Mouse (Mus musculus) liver, embryonic 11.5 days (tissue): ENCODE data around the gene Zfp1. TPM values are rescaled to one million over a fixed set of nuclear protein-coding genes. Genes with fewer than 3 reads are reported as not detected.
A peak's percentile ranks its signal among the peaks of the same experiment; 100 is the strongest.

Experiments
- ATAC-seq: fragments of 200-750 bp; cut with Nextera tagmentation; replicated peaks from 2 replicates; pipeline ENCODE4 v1.8.0; 2017; ENCODE audit warnings: moderate number of reproducible peaks, mild to moderate bottlenecking, moderate TSS enrichment, moderate library complexity; ENCODE audit not compliant: low FRiP score
- DNase-seq: peaks from one replicate; pipeline ENCODE4 v3.0.0-alpha.2; 2017; ENCODE audit warnings: low spot score
- H3K27ac ChIP-seq: fragments of 300-500 bp; sonication (generic); 2 replicates; pipeline ENCODE4 v1.5.1; 2014; ENCODE audit warnings: mild to moderate bottlenecking, low read depth, low read length, control low read depth
- H3K27me3 ChIP-seq: fragments of 300-500 bp; sonication (generic); replicated peaks from 2 replicates; pipeline ENCODE4 v1.6.1; 2014; ENCODE audit warnings: low read length, mixed read lengths; ENCODE audit not compliant: control insufficient read depth, insufficient read depth
- H3K36me3 ChIP-seq: fragments of 300-500 bp; sonication (generic); 2 replicates; pipeline ENCODE4 v1.6.1; 2014; ENCODE audit warnings: mild to moderate bottlenecking, low read length, moderate library complexity, mixed read lengths; ENCODE audit not compliant: control insufficient read depth, insufficient read depth
- H3K4me1 ChIP-seq: fragments of 300-500 bp; sonication (generic); replicated peaks from 2 replicates; pipeline ENCODE4 v1.6.1; 2014; ENCODE audit warnings: low read length, mixed read lengths; ENCODE audit not compliant: control insufficient read depth, insufficient read depth
- H3K4me2 ChIP-seq: fragments of 300-500 bp; sonication (generic); 2 replicates; pipeline ENCODE4 v1.6.1; 2014; ENCODE audit warnings: mild to moderate bottlenecking, control low read depth, moderate library complexity
- H3K4me3 ChIP-seq: fragments of 300-500 bp; sonication (generic); 2 replicates; pipeline ENCODE4 v1.5.1; 2014; ENCODE audit warnings: low read depth, low read length, control low read depth
- H3K9ac ChIP-seq: fragments of 300-500 bp; sonication (generic); 2 replicates; pipeline ENCODE4 v1.6.1; 2014; ENCODE audit warnings: low read depth, low read length, control low read depth
- H3K9me3 ChIP-seq: fragments of 300-500 bp; sonication (generic); 2 replicates; pipeline ENCODE4 v1.6.1; 2016; ENCODE audit warnings: low read length, inconsistent platforms, mixed read lengths; ENCODE audit not compliant: control insufficient read depth
- WGBS: fragments of 180-500 bp; shearing (Covaris S2); extraction: QIAGEN DNeasy Blood & Tissue Kit; methylation state at CpG from one replicate; pipeline ENCODE4 v1.1.7; 2014; 5-methylcytosine and 5-hydroxymethylcytosine counted together
- polyA plus RNA-seq: library from polyadenylated mRNA; unstranded; fragments of >200 nt; fragmentation: Nextera tagmentation; extraction: Ambion mirVana; gene quantifications from 2 replicates; pipeline ENCODE4 v1.2.1, GENCODE M21; 2014

Gene Zfp1
- polyA plus RNA-seq: 14.2 and 15.6 TPM in 2 replicates

DNA sequence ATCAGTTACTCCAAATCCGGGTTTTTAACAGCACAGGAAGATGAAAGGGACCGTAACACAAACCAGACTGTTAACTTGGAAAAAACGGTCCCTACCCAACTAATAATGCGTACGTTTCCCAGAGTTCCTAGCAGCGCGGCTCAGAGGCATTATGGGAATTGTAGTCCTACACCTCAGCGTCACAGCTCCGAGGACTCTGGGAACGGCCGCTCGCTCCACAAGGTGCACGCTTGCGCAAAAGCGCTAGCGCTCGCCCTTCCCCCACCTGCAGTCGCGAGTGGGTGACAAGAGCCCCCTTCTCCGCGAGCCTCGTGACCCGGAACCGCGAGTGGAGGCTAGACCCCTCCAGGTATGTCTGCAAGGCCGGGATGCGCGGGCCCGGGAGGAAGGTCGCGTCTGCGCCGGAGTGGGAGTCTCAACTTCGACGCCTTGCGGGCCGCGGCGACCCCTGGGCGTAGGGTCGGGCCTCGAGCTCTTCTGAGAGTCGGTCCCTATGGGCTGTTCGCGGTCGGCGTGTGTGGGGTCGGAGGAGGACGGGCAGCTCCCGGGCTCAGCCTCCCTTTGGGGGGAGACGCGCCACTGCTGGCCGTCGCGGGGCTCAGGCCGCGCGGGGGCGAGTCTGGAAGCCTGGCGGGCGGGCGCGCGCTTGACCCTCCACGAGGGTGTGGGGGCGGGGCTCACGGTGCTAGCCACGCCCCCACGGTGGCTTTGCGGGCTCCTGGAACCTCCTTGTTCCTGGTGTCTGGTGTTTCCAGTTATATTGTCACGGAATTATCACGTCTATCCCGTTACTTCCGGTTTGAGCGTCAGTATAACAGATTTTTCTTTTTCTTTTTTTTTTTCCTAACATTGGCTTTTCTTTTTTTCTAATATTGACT lies at the start of gene Zfp1:
Gene Zfp1 (plus strand): TSS at position 138 of the 878 bp plus-strand sequence.
- peak; percentile 92 for ATAC-seq
- Histone ChIP-seq H3K9ac (peak within 1 kb of the TSS; percentile 92), H3K27me3 (no peaks in the 10 kb centered on the region), H3K4me2 (peak within 1 kb of the TSS; percentile 68), H3K4me3 (peak within 1 kb of the TSS; percentile 79), H3K36me3 (no peaks in the 10 kb centered on the region), H3K27ac (peak within 1 kb of the TSS; percentile 98), H3K9me3 (no peaks in the 10 kb centered on the region), H3K4me1 (peaks cover 26% of the 10 kb centered on the region)
- DNase-seq: peak; percentile 89
- WGBS: under 1% methylated on average over 75 of the region's 75 CpGs

DNA sequence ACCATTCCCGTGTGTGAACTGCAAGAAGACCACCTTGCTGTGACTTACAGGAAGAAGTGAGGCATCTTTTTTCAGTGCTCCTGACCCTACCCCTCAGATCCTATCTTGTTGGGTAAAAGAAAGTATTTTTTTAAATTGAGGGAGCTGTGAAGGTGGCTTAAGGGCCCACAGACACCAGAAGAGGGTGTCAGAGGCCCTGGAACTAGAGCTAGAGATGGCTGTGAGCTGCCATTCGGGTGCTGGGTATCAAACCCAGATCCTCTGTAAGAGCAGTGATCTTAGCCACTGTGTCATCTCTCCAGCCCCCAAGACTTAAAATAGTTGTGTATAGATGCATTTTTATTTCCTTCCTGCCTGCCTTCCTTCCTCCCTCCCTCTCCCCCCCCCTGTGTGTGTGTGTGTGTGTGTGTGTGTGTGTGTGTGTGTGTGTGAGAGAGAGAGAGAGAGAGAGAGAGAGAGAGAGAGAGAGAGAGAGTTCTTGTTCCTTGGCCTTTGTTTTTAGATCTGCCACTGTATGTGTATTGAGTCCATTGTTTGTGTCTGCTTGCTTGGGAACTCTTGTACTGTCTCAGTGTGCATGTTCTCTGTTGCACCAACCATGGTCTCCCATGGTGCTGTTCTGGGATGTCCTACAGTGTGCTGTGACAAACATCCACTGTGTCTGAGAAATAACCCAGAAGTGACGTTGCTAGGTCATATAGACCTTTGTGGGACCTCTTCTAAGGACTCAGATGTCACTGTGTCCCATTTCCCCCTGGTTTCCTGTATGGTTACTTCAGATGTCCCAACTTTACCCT lies 49.0 kb upstream of the Zfp1 start:
- DNase-seq (no peak), ATAC-seq (no peak)
- no peaks in the 10 kb centered on the region for H3K27me3 ChIP-seq
- H3K9me3 ChIP-seq: no peaks in the 10 kb centered on the region
- H3K36me3 ChIP-seq: no peaks in the 10 kb centered on the region
- WGBS: 60% methylated on average over 3 of the region's 3 CpGs
- no peak overlapping the region for H3K9ac ChIP-seq
- peaks cover 57% of the 10 kb centered on the region for H3K4me1 ChIP-seq
- no peak overlapping the region for H3K4me3 ChIP-seq
- H3K4me2 ChIP-seq: no peak overlapping the region
- H3K27ac ChIP-seq: no peak overlapping the region

DNA sequence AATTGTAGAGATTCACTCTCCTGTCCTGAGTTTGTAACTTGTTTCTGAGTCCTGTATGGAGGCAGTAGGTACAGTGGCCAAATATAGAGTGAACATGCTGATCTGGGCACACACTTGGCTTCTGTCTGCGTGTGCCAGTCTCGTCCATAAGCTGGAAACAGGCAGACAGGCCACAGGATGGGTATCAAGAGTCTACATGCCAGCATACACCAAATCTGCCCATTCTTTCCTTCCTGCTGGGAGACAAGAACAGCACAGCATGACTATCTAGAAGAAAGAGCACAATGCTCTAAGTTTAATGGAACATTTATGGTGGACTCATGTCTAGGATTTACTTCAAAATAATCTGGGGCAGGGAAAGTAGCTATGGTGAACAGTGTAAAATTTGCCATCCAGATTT lies 48.2 kb upstream of the Zfp1 start:
- Histone ChIP-seq H3K4me2 (peak overlapping the region; percentile 67), H3K27me3 (no peaks in the 10 kb centered on the region), H3K36me3 (no peaks in the 10 kb centered on the region), H3K4me1 (peaks cover 61% of the 10 kb centered on the region), H3K9ac (no peak overlapping the region), H3K4me3 (no peak overlapping the region), H3K27ac (peak overlapping the region; percentile 46; the same call in 1 of the 2 replicates), H3K9me3 (no peaks in the 10 kb centered on the region)
- DNase-seq (no peak), ATAC-seq (no peak)
- WGBS: 80% methylated on average over 2 of the region's 2 CpGs

DNA sequence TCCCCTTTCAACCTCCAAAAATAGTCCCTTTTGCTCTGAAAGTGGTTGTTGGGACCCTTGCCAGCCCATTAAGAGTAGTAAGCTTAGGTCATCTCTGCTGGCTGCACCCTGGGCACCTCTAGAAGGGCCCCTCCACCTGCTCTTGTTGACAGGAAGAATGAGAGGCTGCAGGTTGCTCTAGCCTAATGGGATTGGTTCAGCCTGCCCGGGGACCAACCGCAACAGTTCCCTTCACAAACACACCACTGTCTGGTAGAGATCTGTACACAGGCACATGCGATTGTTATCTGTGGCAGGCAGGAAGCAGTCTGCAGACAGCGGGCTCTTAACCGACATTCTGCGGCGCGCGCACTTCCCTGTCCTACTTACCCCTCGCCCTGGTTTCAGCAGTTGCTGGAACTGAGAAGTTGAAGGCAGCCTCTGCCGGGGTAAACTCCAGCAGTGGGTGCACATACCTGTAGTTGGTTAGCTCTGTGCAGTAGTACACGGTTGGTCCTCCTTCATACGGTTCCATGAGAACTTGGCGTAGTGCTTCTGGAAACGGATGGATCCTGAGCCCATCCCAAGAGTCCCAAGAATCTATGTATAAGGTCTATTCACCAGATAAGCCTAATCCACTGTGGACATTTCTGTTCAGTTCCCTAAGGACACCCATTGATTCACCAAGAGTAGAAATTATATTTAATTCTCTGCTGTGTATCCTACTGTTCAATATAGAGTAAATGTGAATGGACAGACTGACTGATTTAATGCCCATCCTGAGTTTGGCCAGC lies 47.3 kb upstream of the Zfp1 start:
- Histone ChIP-seq H3K4me1 (peaks cover 61% of the 10 kb centered on the region), H3K4me2 (peak overlapping the region; percentile 67), H3K36me3 (no peaks in the 10 kb centered on the region), H3K9ac (peak overlapping the region; percentile 38; the same call in 1 of the 2 replicates), H3K9me3 (no peaks in the 10 kb centered on the region), H3K27ac (peak overlapping the region; percentile 76), H3K4me3 (peak overlapping the region; percentile 30), H3K27me3 (no peaks in the 10 kb centered on the region)
- peak; percentile 57 for DNase-seq
- 35% methylated on average over 15 of the region's 15 CpGs for WGBS
- ATAC-seq: peak; percentile 94

DNA sequence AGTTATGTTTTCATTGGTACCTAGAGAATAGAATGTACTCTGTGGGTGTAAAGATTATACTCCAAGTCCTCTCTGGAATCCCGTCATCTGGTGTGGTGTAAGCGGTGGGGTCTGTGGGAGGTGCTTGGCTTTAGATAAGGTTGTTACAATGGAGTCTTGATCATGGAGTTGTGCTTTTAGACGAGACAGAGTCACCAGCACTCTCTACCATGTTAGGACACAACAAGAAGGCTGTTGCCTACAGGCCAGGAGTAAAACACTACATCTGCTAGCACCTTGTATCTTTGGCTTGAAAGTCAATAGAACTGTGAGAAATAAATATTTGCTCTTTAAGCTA lies 46.7 kb upstream of the Zfp1 start:
- Histone ChIP-seq H3K4me2 (peak overlapping the region; percentile 67), H3K27ac (peak overlapping the region; percentile 76), H3K9me3 (no peaks in the 10 kb centered on the region), H3K4me3 (peak overlapping the region; percentile 30; the same call in 1 of the 2 replicates), H3K4me1 (peaks cover 61% of the 10 kb centered on the region), H3K36me3 (no peaks in the 10 kb centered on the region), H3K27me3 (no peaks in the 10 kb centered on the region), H3K9ac (no peak overlapping the region)
- DNase-seq (no peak), ATAC-seq (0 out of 2 replicates have a peak, but pooled peaks have one; percentile 35)
- WGBS: 9% methylated on average over 3 of the region's 3 CpGs

DNA sequence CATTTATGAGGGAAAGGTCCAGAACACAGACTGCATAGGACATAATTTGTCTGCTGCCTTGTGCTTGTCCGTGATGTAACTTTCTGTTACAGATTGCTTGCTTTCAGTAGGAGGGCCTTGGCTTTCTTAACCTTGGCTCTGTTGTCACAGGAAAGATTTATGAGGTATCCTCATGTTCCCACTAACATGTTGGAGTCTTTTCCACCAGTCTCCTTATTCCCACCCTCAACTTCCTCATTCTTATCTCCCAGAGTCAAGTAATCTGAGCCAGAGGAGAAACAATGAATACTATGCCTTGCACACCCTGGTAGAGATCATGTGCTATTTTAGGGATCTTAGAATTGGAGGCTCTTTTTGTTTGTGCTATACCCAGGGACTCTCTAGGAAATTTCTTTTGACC lies 45.9 kb upstream of the Zfp1 start:
- Histone ChIP-seq H3K4me2 (peak overlapping the region; percentile 1; the same call in 1 of the 2 replicates), H3K9me3 (no peaks in the 10 kb centered on the region), H3K4me3 (no peak overlapping the region), H3K36me3 (no peaks in the 10 kb centered on the region), H3K27ac (peak overlapping the region; percentile 28; the same call in 1 of the 2 replicates), H3K4me1 (peaks cover 56% of the 10 kb centered on the region), H3K9ac (no peak overlapping the region), H3K27me3 (no peaks in the 10 kb centered on the region)
- ATAC-seq (no peak), DNase-seq (no peak)
- WGBS: 41% methylated on average over 1 of the region's 1 CpGs

DNA sequence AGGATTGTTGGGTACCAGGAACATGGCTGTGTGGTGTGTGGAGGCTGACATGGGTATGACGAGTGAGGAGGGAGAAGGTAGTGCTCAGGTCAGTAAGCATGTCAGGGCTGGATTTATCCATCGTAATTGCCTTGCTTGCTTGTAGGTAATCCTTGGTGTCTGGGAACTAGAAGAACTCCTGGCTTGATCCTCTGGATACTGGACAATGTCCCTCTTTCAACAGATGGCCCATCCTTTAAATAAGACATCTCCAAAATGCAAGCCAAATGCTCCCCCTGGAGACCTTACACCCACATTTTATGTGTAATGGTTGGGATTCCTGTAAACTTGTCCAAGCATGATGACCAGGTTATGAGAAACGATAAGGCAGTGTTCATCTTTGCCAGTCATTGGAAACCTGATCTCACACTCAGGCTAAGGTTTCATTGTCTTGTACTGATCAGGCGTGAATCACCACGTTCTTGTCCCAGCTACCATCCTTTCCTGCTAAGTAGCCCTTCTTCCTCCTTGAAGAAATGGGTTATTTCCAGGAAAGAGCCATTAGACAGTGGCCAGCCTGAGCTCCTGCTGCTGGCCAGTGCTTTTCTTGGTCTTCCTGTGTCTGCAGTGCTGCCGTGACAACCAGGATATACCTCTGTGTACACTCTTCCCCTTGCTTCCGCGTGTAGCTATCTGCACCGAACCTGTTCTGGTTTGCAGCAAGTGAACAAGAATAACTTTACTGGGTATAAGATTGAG lies 43.3 kb upstream of the Zfp1 start:
- Histone ChIP-seq H3K4me2 (no peak overlapping the region), H3K27ac (no peak overlapping the region), H3K4me3 (no peak overlapping the region), H3K4me1 (peaks cover 34% of the 10 kb centered on the region), H3K36me3 (no peaks in the 10 kb centered on the region), H3K9me3 (no peaks in the 10 kb centered on the region), H3K27me3 (no peaks in the 10 kb centered on the region), H3K9ac (no peak overlapping the region)
- WGBS: 60% methylated on average over 9 of the region's 9 CpGs
- DNase-seq (no peak), ATAC-seq (no peak)

DNA sequence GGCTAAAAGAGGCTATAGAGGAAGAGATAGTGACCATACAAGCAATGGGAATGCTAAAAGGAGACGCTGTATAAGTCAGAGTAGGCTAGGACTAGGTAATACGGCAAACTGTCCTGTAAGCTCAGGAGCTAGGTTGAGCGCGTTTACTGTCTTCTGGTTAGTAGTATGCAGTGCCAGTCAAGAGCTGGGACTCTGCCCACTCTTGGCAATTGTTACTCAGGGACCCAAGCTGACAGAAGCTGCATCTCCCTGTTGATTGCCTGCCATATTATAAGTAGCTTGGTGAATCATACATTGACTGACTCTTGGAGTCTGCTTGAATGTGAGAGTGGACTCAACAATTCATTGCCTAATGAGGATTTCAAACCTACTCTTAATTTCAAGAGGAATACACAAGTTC lies 41.2 kb upstream of the Zfp1 start:
- H3K27ac ChIP-seq: no peak overlapping the region
- ATAC-seq: no peak
- H3K9me3 ChIP-seq: no peaks in the 10 kb centered on the region
- 94% methylated on average over 4 of the region's 4 CpGs for WGBS
- H3K27me3 ChIP-seq: no peaks in the 10 kb centered on the region
- no peak for DNase-seq
- H3K4me3 ChIP-seq: no peak overlapping the region
- no peaks in the 10 kb centered on the region for H3K36me3 ChIP-seq
- H3K9ac ChIP-seq: no peak overlapping the region
- H3K4me1 ChIP-seq: peaks cover 13% of the 10 kb centered on the region
- no peak overlapping the region for H3K4me2 ChIP-seq
